Mouse (Mus musculus): ENCODE data around the gene Rhox2a. TPM values are rescaled to one million over a fixed set of nuclear protein-coding genes. Genes with fewer than 3 reads are reported as not detected.

The Rhox2a gene
- not detected in 2 replicates for polyA plus RNA-seq (2012; rRNA removed)

GRCm38 (mm10) chrX:37244676-37245075 lies at the start of gene Rhox2a:
TSS of gene Rhox2a (plus strand) at chrX:37244976.

GRCm38 (mm10) chrX:37210941-37211340 lies 33.8 kb upstream of the Rhox2a start, which contains the start of gene Gm9:
TSS of gene Gm9 (minus strand) at chrX:37211041.

GRCm38 (mm10) chrX:37222158-37222557 lies 22.6 kb upstream of the Rhox2a start, which contains the start of gene Rhox1:
TSS of gene Rhox1 (minus strand) at chrX:37222258.

GRCm38 (mm10) chrX:37249619-37250018 lies 4.8 kb downstream of the Rhox2a start, which contains the start of gene Rhox3a:
TSS of gene Rhox3a (plus strand) at chrX:37249919.

GRCm38 (mm10) chrX:37265038-37265437 lies 20.3 kb downstream of the Rhox2a start, which contains the start of gene Rhox4a:
TSS of gene Rhox4a (plus strand) at chrX:37265338.

Other genes starting within 250 kb of the Rhox2a start
- not detected in 2 replicates for gene Sowahd, start 196.1 kb upstream of the Rhox2a start, polyA plus RNA-seq (2012; rRNA removed)
- gene Rpl39, start 159.6 kb upstream of the Rhox2a start, polyA plus RNA-seq (2012; rRNA removed), result 667 and 729 TPM in 2 replicates
- 41.3 and 44.8 TPM in 2 replicates for gene Upf3b, start 134.7 kb upstream of the Rhox2a start, polyA plus RNA-seq (2012; rRNA removed)
- 8.5 and 8.7 TPM in 2 replicates for gene Nkap, start 118.2 kb upstream of the Rhox2a start, polyA plus RNA-seq (2012; rRNA removed)
- gene Akap14, start 76.1 kb upstream of the Rhox2a start, polyA plus RNA-seq (2012; rRNA removed), result 0.28 and 0.31 TPM in 2 replicates
- 460 and 484 TPM in 2 replicates for gene Ndufa1, start 53.8 kb upstream of the Rhox2a start, polyA plus RNA-seq (2012; rRNA removed)
- 10.3 and 10.7 TPM in 2 replicates for gene Rnf113a1, start 53.7 kb upstream of the Rhox2a start, polyA plus RNA-seq (2012; rRNA removed)
- gene Gm9, start 33.9 kb upstream of the Rhox2a start, polyA plus RNA-seq (2012; rRNA removed), result not detected in 2 replicates
- not detected in 2 replicates for gene Rhox1, start 22.7 kb upstream of the Rhox2a start, polyA plus RNA-seq (2012; rRNA removed)
- gene Rhox3a, start 4.9 kb downstream of the Rhox2a start, polyA plus RNA-seq (2012; rRNA removed), result not detected in 2 replicates
- gene Rhox4a, start 20.4 kb downstream of the Rhox2a start, polyA plus RNA-seq (2012; rRNA removed), result not detected in 2 replicates
- gene Rhox3a2, start 135.1 kb downstream of the Rhox2a start, polyA plus RNA-seq (2012; rRNA removed), result not detected in 2 replicates
- not detected in 2 replicates for gene Rhox4a2, start 145.9 kb downstream of the Rhox2a start, polyA plus RNA-seq (2012; rRNA removed)
- gene Rhox2b, start 167.1 kb downstream of the Rhox2a start, polyA plus RNA-seq (2012; rRNA removed), result not detected in 2 replicates
- not detected in 2 replicates for gene Rhox4b, start 187.5 kb downstream of the Rhox2a start, polyA plus RNA-seq (2012; rRNA removed)
- not detected in 2 replicates for gene Rhox2c, start 208.7 kb downstream of the Rhox2a start, polyA plus RNA-seq (2012; rRNA removed)
- gene Rhox3c, start 213.6 kb downstream of the Rhox2a start, polyA plus RNA-seq (2012; rRNA removed), result not detected in 2 replicates
- not detected in 2 replicates for gene Rhox4c, start 235.4 kb downstream of the Rhox2a start, polyA plus RNA-seq (2012; rRNA removed)
- not detected in 2 replicates for gene Rhox2d, start 248.5 kb downstream of the Rhox2a start, polyA plus RNA-seq (2012; rRNA removed)